Mouse (Mus musculus) limb, embryonic 11.5 days (tissue): ENCODE results near the gene Vmn1r239-ps. TPM values are rescaled to one million over a fixed set of nuclear protein-coding genes. Genes with fewer than 3 reads are reported as not detected.
"Not testable (repeated sequence)": the region's sequence is repeated elsewhere in the genome, so short reads cannot be mapped to it uniquely, and the experiment has no call there.

Experiments
- ATAC-seq: fragments of 200-750 bp; cut with Nextera tagmentation; 2 replicates; pipeline ENCODE4 v1.8.0; 2017; ENCODE audit warnings: low read depth; ENCODE audit not compliant: insufficient number of reproducible peaks, low FRiP score, low TSS enrichment
- DNase-seq: peaks from one replicate; pipeline ENCODE4 v3.0.0-alpha.2; 2015; ENCODE audit warnings: low spot score
- H3K27ac ChIP-seq: fragments of 300-500 bp; sonication (generic); replicated peaks from 2 replicates; pipeline ENCODE4 v1.5.1; 2014; ENCODE audit warnings: low read depth, mild to moderate bottlenecking, low read length
- H3K27me3 ChIP-seq: fragments of 300-500 bp; sonication (generic); 2 replicates; pipeline ENCODE4 v1.6.1; 2014; ENCODE audit warnings: mild to moderate bottlenecking, low read length, mixed read lengths; ENCODE audit not compliant: control insufficient read depth, insufficient read depth
- H3K36me3 ChIP-seq: fragments of 300-500 bp; sonication (generic); 2 replicates; pipeline ENCODE4 v1.6.1; 2014; ENCODE audit warnings: mild to moderate bottlenecking, low read length, moderate library complexity, mixed read lengths; ENCODE audit not compliant: control insufficient read depth, insufficient read depth
- H3K4me1 ChIP-seq: fragments of 300-500 bp; sonication (generic); 2 replicates; pipeline ENCODE4 v1.6.1; 2014; ENCODE audit warnings: low read length, mixed read lengths; ENCODE audit not compliant: control insufficient read depth, insufficient read depth
- H3K4me2 ChIP-seq: fragments of 300-500 bp; sonication (generic); 2 replicates; pipeline ENCODE4 v1.6.1; 2014; ENCODE audit warnings: low read depth, mild to moderate bottlenecking, moderate library complexity; ENCODE audit not compliant: severe bottlenecking
- H3K4me3 ChIP-seq: fragments of 300-500 bp; sonication (generic); 2 replicates; pipeline ENCODE4 v1.5.1; 2014; ENCODE audit warnings: low read depth, low read length
- H3K9ac ChIP-seq: fragments of 300-500 bp; sonication (generic); 2 replicates; pipeline ENCODE4 v1.6.1; 2014; ENCODE audit warnings: mild to moderate bottlenecking, low read length
- H3K9me3 ChIP-seq: fragments of 300-500 bp; sonication (generic); 2 replicates; pipeline ENCODE4 v1.6.1; 2016; ENCODE audit warnings: low read length; ENCODE audit not compliant: control insufficient read depth
- WGBS: fragments of 180-500 bp; shearing (Covaris S2); extraction: QIAGEN DNeasy Blood & Tissue Kit; methylation state at CpG from one replicate; pipeline ENCODE4 v1.1.7; 2014; 5-methylcytosine and 5-hydroxymethylcytosine counted together
- polyA plus RNA-seq: library from polyadenylated mRNA; unstranded; fragments of >200 nt; fragmentation: Nextera tagmentation; extraction: Ambion mirVana; gene quantifications from 2 replicates; pipeline ENCODE4 v1.2.1, GENCODE M21; 2014

Gene Vmn1r239-ps
- not detected in 2 replicates for polyA plus RNA-seq

DNA sequence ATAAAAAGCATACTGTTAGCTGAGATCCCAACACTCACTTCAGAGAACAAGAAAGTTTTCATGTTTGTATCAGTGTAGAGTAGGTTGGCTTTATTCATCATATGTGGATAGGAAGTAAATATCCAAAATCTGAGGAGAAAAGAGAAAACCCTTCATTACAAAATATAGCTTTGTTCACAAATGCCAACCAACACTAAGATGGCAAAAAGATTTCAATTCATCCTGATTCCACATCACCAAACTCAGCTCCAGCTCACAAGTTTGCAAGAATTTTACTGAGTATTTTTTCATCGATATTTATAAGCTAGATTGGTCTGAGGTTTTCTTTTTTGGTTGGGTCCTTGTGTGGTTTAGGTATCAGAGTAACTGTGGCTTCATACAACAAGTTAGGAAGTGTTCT is at the start of gene Vmn1r239-ps:
Gene Vmn1r239-ps (minus strand): TSS at position 101 of the 400 bp plus-strand sequence.
- not testable (repeated sequence) for H3K4me2 ChIP-seq, H3K4me3 ChIP-seq, H3K9ac ChIP-seq, H3K36me3 ChIP-seq, DNase-seq, H3K4me1 ChIP-seq, ATAC-seq, H3K9me3 ChIP-seq, H3K27ac ChIP-seq, H3K27me3 ChIP-seq
- 78% methylated on average over 1 of the region's 1 CpGs for WGBS

DNA sequence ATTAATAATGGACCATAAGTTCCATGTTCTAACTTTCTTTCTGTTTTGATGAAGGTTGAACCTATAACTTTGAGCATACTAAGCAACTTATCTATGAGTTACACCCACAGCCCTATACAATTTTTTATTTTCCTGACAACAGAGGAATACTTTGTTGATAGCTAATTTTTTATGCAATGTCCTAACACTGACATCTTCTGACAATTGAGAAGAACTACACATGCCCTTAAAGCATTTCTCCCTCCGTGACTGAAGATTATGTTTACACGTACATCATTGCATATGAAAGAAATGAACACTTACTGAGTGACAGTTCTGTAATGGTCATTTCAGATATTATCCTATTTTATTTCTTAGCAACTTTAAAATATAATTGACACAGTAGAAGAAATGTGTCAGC is 36.0 kb upstream of the Vmn1r239-ps start:
- ATAC-seq (no peak), DNase-seq (no peak)
- H3K9me3 ChIP-seq = no peaks in the 10 kb centered on the region
- H3K4me3 ChIP-seq = no peak overlapping the region
- H3K4me2 ChIP-seq = no peak overlapping the region
- H3K27me3 ChIP-seq = no peaks in the 10 kb centered on the region
- no peak overlapping the region for H3K9ac ChIP-seq
- no peaks in the 10 kb centered on the region for H3K4me1 ChIP-seq
- H3K36me3 ChIP-seq = no peaks in the 10 kb centered on the region
- WGBS = 77% methylated on average over 2 of the region's 2 CpGs
- no peak overlapping the region for H3K27ac ChIP-seq

- Histone ChIP-seq H3K4me2 (no peak overlapping the region), H3K9me3 (no peaks in the 10 kb centered on the region), H3K9ac (no peak overlapping the region), H3K36me3 (no peaks in the 10 kb centered on the region), H3K4me1 (no peaks in the 10 kb centered on the region), H3K27ac (no peak overlapping the region), H3K4me3 (no peak overlapping the region), H3K27me3 (no peaks in the 10 kb centered on the region)
- no peak for DNase-seq
- ATAC-seq = no peak
- 87% methylated on average over 4 of the region's 4 CpGs for WGBS
Measured at GRCm38 (mm10) chrX:147443386-147443785, 10.1 kb downstream of the Vmn1r239-ps start.

- no peak for ATAC-seq
- Histone ChIP-seq H3K27ac (no peak overlapping the region), H3K9ac (no peak overlapping the region), H3K9me3 (no peaks in the 10 kb centered on the region), H3K36me3 (no peaks in the 10 kb centered on the region), H3K4me3 (no peak overlapping the region), H3K4me1 (no peaks in the 10 kb centered on the region), H3K4me2 (no peak overlapping the region), H3K27me3 (no peaks in the 10 kb centered on the region)
- DNase-seq = no peak
- WGBS = 81% methylated on average over 2 of the region's 2 CpGs
Measured at GRCm38 (mm10) chrX:147435400-147435799, 18.1 kb downstream of the Vmn1r239-ps start.

DNA sequence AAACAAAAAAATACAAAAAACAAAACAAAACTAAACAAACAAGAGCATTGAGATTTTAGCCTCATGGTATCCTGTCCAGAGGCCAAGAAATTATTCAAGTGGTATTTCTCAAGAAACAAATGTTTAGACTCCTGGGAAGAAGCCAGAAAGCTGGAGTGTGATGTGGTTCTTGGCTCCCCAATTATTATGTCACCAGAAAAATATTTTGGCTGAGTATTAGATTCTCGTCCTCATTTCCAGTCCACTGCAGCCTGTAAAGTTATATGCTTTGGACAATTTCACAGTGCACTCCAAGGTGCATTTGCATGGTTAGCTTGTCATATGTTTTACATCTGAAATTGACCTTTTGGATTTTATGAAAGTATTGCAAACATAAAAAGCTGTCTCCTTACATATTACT is 23.8 kb downstream of the Vmn1r239-ps start:
- no peak overlapping the region for H3K4me3 ChIP-seq

DNA sequence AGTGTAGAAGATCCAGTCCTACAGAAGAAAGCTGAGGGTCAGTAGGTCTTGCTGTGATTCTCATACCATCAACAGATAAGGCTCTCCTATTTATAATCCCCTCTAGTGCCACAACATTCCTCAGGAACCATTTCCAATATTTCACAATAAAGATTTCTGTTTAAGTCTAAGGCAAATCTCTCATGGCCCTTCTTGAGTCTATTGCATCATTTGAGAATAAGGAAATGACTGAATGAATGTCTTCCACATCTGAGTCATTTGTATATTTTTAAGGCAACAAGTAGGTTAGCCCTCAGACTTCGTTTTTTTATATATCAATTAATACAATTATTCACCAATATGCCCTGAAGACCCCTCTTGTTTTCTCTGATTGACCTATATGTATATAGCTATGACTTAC is 24.4 kb downstream of the Vmn1r239-ps start, which contains the start of gene Il13ra2:
Gene Il13ra2 (minus strand): TSS at position 64 of the 400 bp plus-strand sequence.
- Histone ChIP-seq H3K36me3 (no peaks in the 10 kb centered on the region), H3K9ac (no peak within 1 kb of the TSS), H3K27ac (no peak within 1 kb of the TSS), H3K27me3 (no peaks in the 10 kb centered on the region), H3K9me3 (no peaks in the 10 kb centered on the region), H3K4me3 (no peak within 1 kb of the TSS), H3K4me1 (no peaks in the 10 kb centered on the region), H3K4me2 (no peak within 1 kb of the TSS)
- 41% methylated on average over 1 of the region's 1 CpGs for WGBS
- no peak for DNase-seq
- ATAC-seq = no peak

More for the DNA sequence above, 23.8 kb downstream of the Vmn1r239-ps start:
- H3K36me3 ChIP-seq = no peaks in the 10 kb centered on the region
- ATAC-seq = no peak
- no peak overlapping the region for H3K4me2 ChIP-seq
- H3K27ac ChIP-seq = no peak overlapping the region
- H3K9ac ChIP-seq = no peak overlapping the region
- no peak for DNase-seq
- no peaks in the 10 kb centered on the region for H3K9me3 ChIP-seq
- H3K27me3 ChIP-seq = no peaks in the 10 kb centered on the region
- WGBS = 70% methylated on average over 1 of the region's 1 CpGs
- H3K4me1 ChIP-seq = no peaks in the 10 kb centered on the region

Other genes with a start within 250 kb of the Vmn1r239-ps start
- not detected in 2 replicates for gene Il13ra2, start 24.5 kb downstream of the Vmn1r239-ps start, polyA plus RNA-seq
- gene Lrch2, start 100.4 kb upstream of the Vmn1r239-ps start, polyA plus RNA-seq = 9.7 and 9.8 TPM in 2 replicates